Mouse (Mus musculus) lung, adult 2 months (tissue): ENCODE results near the gene Mtx1. TPM values are rescaled to one million over a fixed set of nuclear protein-coding genes. Genes with fewer than 3 reads are reported as not detected.
"Not testable (repeated sequence)": the region's sequence is repeated elsewhere in the genome, so short reads cannot be mapped to it uniquely, and the experiment has no call there.

ENCODE experiments used
- DNase-seq: peaks from one replicate; pipeline ENCODE4 v3.0.0; 2022
- H3K4me1 ChIP-seq: fragments of 200-500 bp; 2 replicates; pipeline ENCODE4 v1.6.1; 2011; ENCODE audit warnings: low read length; ENCODE audit not compliant: control insufficient read depth, insufficient read depth
- H3K4me3 ChIP-seq: fragments of 200-500 bp; replicated peaks from 2 replicates; pipeline ENCODE3; 2011; ENCODE audit warnings: low read depth, mild to moderate bottlenecking, control low read depth, low read length; ENCODE audit errors: extremely low read depth
- CTCF ChIP-seq: fragments of 200-500 bp; IDR thresholded peaks from 2 replicates; pipeline ENCODE4 v1.5.1; 2011; ENCODE audit warnings: mild to moderate bottlenecking, low read length, control low read depth; ENCODE audit not compliant: insufficient read depth
- POLR2A ChIP-seq: fragments of 200-500 bp; IDR thresholded peaks from 2 replicates; pipeline ENCODE4 v1.6.1; 2011; ENCODE audit warnings: low read depth, mild to moderate bottlenecking, control low read depth, low read length, borderline replicate concordance; ENCODE audit errors: extremely low read depth
- WGBS: fragments of 180-500 bp; shearing (Covaris S2); methylation state at CpG from one replicate; pipeline ENCODE4 v1.1.7; 2018; 5-methylcytosine and 5-hydroxymethylcytosine counted together
- polyA plus RNA-seq: library from polyadenylated mRNA; depleted of rRNA; stranded (reverse); fragments of >200 nt; gene quantifications from 2 replicates; pipeline ENCODE4 v1.2.3, GENCODE M21; 2012

Mtx1 gene
- polyA plus RNA-seq, 1 experiment: 107 TPM

DNA sequence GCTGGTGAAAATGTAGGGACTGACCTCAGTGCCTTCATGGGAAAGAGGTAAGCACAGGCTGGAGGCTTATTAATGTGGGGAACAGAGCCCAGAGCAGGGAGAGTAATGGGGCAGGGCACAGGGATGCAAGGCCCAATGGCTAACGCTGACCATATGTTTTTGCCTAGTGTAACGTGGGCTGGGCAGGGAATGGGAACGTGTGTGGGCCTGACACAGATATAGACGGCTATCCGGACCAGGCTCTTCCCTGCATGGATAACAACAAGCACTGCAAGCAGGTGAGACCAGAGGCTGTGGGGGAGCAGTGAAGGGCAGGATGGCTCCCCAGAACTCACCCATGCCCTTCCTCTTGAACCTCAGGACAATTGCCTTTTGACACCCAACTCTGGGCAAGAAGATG is 5.7 kb downstream of the Mtx1 start:
- WGBS: 78% methylated on average over 5 of the region's 5 CpGs
- Histone ChIP-seq H3K4me3 (no peak overlapping the region), H3K4me1 (peaks cover 2% of the 10 kb centered on the region)
- no peak for DNase-seq
- no peak for TF ChIP-seq POLR2A
- TF ChIP-seq CTCF: no peak

DNA sequence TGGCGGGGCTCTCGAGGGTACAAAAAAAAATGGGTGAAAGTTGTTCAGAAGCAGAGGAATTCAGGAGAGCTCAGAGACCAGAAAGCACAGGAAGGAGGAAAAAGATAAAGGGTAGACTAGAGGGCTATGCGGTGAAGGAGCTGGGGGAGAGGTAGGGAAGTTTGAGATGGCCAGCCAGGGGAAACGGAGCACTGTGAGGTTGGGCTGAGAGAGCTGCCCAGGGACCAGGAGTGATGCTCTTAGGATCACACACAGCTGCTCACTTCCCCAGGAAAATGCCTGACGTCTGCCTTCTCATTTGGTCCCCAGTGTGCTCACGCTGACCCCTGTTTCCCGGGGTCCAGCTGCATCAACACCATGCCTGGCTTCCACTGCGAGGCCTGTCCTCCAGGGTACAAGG is 7.3 kb downstream of the Mtx1 start:
- Histone ChIP-seq H3K4me1 (peaks cover 6% of the 10 kb centered on the region), H3K4me3 (no peak overlapping the region)
- no peak for DNase-seq
- WGBS: 24% methylated on average over 8 of the region's 8 CpGs
- TF ChIP-seq POLR2A: no peak

DNA sequence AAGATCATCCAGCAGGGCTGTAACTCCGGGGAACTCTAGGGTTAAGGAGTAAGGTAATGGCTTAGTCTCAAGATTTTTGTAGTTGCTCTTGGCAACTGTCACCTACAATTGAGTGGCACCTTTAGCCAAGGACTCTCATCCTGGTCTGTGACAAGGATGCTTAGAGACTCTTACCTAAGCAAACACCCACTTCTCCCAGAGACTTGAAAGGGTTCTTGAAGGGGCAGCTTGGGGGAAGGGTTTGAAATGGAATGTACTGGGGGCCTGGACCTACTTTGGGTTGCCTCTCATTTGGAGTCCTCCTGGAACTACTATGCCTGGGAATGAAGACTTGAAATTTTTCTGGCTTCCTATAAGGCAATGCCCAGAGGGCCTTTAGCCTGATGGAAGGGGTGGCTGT is 8.6 kb downstream of the Mtx1 start:
- no peak overlapping the region for H3K4me3 ChIP-seq
- 61% methylated on average over 1 of the region's 1 CpGs for WGBS
- TF ChIP-seq CTCF (no peak), POLR2A (no peak)

DNA sequence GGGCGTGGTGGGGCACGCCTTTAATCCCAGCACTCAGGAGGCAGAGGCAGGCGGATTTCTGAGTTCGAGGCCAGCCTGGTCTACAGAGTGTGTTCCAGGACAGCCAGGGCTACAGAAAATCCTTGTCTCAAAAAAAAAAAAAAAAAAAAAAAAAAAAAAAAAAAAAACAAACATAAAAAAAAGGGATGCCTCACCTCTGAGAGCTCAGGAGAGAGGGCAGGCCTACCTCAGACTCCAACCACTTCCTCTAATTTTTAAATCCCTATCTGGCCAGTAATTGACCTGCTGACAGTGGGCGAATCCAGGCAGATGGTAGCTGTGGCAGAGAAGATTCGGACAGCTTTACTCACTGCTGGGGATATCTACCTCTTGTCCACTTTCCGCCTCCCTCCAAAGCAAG is 10.5 kb downstream of the Mtx1 start:
- not testable (repeated sequence) for H3K4me1 ChIP-seq, DNase-seq, H3K4me3 ChIP-seq
- WGBS: 65% methylated on average over 7 of the region's 7 CpGs

More for the DNA sequence above, 8.6 kb downstream of the Mtx1 start:
- peak; percentile 55 for DNase-seq
- H3K4me1 ChIP-seq: peaks cover 8% of the 10 kb centered on the region

DNA sequence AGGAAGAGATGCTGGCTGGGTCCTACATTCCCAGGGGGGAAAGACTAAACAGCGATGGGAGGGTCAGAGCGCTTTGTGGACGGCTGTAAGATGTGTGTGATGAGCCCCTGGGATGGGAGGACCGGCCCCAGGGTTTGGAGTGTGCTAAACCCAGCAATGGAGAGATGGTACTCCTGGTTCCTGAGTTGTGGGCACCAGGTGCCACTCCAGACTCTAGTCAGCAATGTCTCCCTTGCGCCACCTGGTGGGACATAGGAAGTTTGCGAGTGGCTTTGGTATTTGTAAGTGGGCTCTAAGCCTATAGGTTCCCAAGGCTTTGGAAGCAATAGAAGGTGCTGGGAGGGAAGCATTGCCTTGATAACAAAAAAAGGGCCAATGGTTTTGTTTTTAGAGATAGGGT is 11.0 kb downstream of the Mtx1 start:
- WGBS: 0% methylated on average over 6 of the region's 6 CpGs
- Histone ChIP-seq H3K4me1 (peaks cover 9% of the 10 kb centered on the region), H3K4me3 (peak overlapping the region; percentile 2)
- no peak for TF ChIP-seq POLR2A
- TF ChIP-seq CTCF: peak; percentile 95
- peak; percentile 84 for DNase-seq

DNA sequence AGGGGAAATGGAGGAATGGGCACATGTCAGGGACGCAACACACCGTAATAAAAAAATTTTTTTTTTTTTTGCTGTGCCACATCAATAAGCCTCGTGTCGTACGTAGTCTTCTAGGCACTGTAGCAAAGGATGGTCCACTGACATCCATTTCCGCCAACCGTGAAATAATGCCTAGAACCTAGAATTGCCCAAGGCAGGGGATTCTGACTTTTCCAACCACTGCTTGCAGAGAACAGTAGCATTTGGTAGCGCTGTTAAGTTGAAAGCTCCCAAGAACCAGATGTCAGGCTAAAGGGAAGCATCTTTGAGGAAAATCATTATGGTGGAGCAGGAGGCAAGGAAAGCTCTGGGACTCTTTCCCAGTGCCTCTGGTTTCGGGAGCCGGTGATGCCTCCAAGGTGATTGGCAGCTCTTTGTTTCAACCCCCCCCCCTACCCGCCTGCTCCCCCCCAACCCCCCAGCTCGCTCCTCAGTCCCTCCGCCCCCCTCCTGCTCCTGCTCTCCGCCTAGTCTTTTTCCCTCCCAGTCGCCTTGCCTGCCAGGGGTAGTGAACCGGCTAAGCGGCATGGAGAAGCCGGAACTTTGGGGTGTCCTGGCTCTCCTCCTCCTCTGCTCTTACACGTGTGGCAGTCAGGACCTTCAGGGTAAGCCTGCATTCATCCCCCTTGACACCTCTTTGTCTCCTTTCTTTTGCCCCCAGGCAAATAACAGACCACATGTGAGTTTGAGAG is 12.0 kb downstream of the Mtx1 start, which contains the start of gene Thbs3:
Thbs3 (plus strand) TSS at position 500 of the 731 bp plus-strand sequence.
- 3% methylated on average over 19 of the region's 19 CpGs for WGBS
- TF ChIP-seq POLR2A (no peak), CTCF (no peak)
- peaks cover 9% of the 10 kb centered on the region for H3K4me1 ChIP-seq
- DNase-seq: peak; percentile 48
- peak within 1 kb of the TSS; percentile 96 for H3K4me3 ChIP-seq

DNA sequence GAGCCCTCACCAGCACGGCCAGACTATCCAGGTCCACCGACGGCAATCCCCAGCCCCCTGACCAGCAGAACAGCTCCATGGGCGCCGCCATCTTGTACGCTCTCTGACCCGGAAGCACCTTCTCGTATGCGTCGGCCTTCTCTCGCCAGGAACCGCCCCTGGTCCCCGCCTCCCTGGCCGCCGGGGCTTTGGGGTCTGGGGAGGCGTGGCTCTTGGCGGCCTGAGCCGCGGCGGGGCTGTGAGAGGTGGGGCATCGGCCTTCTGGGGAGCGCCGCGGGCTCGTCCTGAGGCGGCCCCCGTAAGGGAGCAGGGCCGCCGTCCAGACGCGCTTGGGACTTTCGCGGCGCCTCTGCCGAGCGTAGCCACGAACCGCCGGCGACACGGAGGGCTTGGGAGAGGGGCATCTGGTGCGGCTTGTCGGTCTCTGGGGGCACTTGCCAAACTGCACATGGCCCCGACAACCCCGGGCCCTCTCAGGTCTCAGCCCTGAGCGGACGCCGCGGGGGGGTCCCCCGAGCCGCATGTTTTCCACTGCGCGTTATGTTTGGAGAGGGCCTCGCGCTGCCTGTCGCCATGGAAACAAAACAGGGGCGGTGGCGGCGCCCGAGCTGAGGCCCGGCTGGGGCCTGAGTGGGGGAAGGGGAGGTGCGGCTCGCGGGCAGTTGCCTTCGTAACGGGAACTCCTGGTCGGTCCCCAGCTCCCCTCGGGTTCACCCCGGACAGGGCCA is 12.9 kb downstream of the Mtx1 start:
- 1% methylated on average over 69 of the region's 69 CpGs for WGBS
- TF ChIP-seq CTCF (no peak), POLR2A (peak; percentile 67; the same call in 1 of the 2 replicates)
- peak overlapping the region; percentile 96 for H3K4me3 ChIP-seq
- peaks cover 9% of the 10 kb centered on the region for H3K4me1 ChIP-seq
- DNase-seq: peak; percentile 93

DNA sequence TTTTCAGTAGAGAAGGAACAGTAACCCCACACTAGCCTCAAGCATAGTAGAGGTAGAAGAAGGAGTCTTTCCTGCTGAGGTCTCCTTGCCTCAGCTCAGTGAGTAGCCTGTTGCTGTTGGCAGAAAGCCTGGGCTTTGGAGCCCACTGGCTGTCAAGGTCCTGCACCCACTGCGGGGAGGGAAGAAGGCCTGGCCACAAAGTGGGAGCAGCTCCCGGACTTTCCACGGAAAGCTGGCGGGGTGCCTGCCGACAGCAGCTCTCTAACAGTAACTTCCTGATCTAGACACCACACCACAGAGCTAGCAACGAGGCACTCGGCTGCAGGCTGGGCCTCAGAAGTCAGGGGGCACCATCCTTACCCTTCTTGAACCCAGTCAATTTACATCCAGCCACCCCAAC is 16.2 kb downstream of the Mtx1 start:
- Histone ChIP-seq H3K4me1 (peaks cover 6% of the 10 kb centered on the region; the same call in 1 of the 2 replicates), H3K4me3 (no peak overlapping the region)
- DNase-seq: no peak
- TF ChIP-seq CTCF (no peak), POLR2A (no peak)
- WGBS: 44% methylated on average over 7 of the region's 7 CpGs

DNA sequence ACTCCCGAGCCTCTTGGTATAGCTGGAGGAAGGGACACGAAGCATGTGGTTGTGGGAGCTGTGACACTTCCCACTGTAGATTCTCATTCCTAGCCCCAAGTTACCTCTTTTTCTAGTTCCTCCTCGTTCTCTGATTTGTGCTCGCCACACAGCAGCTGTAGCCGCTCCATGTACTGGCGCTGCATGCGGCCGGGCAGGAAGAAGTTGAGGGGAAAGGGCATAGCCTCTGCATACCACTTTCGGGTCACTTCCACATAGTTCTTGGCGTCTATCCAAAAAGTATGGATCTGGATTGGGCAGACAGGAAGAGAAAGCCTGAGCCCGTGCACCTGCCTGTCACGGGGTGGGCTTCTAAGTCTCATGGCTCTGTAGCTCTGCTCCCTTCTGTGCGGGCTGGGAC is 16.7 kb downstream of the Mtx1 start:
- Histone ChIP-seq H3K4me3 (no peak overlapping the region), H3K4me1 (peaks cover 5% of the 10 kb centered on the region; the same call in 1 of the 2 replicates)
- 49% methylated on average over 13 of the region's 13 CpGs for WGBS
- TF ChIP-seq POLR2A (no peak), CTCF (no peak)
- DNase-seq: no peak

DNA sequence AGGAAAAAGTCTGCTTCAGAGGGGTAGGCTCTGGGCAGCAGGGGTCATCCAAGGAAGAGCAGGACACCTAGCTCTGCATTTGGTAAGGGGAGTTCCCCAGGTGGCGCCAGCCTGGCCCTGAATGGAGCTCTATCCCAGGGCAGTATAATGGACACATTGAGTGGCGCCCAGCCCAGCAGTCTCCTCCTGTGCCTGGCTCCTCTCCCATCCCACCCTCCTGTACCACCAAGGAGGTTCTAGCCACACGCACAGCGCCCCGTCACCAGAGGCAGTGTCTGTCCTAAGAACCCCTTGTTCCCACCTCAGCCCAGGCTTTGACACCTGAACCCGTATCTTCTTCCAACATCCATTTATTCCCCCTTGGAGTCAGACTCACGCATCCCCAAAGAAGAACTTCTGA is 17.2 kb downstream of the Mtx1 start:
- TF ChIP-seq CTCF (no peak), POLR2A (no peak)
- no peak for DNase-seq
- no peak overlapping the region for H3K4me3 ChIP-seq
- 91% methylated on average over 7 of the region's 7 CpGs for WGBS
- H3K4me1 ChIP-seq: peaks cover 4% of the 10 kb centered on the region; the same call in 1 of the 2 replicates
